Mouse (Mus musculus): ENCODE data around the gene Tcf7l1.

Tcf7l1 gene

GRCm38 (mm10) chr6:72787322-72787947 lies 1.6 kb downstream of the Tcf7l1 start:
- DNase-seq (ENCODE audit: low read depth, low spot score), result peak; percentile 96

DNA sequence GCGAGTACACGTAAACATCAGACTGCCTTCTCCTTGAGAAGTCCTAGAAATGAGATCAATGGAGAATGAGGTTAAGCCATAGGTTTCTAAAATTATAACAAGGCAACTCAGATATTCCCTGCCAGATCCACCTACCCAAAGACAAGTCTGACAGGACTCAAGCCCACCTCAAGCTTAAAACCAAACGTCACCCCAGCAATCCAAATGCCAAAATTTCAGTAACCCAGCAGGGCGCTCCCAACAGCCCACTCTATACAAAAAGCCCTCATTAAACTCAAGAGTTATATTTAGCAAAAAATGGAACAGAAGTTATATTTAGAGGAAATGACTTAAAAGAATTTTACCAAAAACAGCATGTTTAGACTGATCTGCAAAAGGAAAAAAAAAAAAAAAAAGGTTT lies 5.3 kb downstream of the Tcf7l1 start:
- no peak for DNase-seq (ENCODE audit: low read depth, low spot score)

DNA sequence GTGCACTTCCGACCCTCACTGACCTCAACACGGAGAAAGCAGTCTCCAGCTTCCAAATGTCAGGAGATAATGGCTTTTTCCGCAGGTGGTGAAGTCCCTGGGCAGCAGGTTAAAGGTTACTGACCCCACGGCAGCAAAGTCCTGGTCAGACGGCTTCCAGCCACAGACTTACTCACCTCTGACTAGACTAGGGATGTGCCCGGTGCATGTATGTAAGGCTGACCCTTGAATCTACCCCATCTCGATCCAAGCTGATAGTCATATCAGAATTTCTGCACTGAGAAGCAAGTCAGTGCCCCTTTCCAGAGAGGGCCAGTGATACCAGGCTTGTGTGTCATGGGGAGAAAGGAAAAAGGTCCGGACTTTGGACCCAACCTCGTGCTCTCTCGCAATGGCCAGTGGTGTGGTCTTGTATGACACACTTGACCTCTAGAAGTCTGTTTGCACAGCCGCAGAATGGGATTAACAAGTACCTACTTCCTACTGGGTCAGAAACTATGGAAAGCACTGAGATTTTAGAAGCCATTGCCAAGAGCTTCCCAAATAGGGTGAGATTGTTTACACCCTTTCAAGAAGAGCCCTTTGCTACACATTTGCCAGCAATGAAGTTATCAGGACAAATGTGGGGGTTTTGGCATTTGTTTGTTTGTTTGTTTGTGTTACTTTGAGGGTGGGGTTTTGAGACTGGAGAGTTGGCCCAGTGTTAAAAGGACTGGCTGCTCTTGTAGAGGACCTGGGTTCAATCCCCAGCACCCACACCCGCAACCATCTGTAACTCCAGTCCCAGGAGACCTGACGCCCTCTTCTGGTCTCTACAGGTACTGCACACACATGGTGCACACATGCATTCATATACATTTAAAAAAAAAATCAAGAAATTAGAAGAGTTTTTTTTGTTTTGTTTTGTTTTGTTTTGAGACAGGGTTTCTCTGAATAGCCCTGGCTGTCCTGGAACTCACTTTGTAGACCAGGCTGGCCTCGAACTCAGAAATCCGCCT lies 10.0 kb downstream of the Tcf7l1 start:
- DNase-seq (ENCODE audit: low read depth, low spot score), result peak; percentile 67

- DNase-seq (ENCODE audit: low read depth, low spot score), result no peak
These were observed 11.8 kb downstream of the Tcf7l1 start for GRCm38 (mm10) chr6:72777212-72777611.

DNA sequence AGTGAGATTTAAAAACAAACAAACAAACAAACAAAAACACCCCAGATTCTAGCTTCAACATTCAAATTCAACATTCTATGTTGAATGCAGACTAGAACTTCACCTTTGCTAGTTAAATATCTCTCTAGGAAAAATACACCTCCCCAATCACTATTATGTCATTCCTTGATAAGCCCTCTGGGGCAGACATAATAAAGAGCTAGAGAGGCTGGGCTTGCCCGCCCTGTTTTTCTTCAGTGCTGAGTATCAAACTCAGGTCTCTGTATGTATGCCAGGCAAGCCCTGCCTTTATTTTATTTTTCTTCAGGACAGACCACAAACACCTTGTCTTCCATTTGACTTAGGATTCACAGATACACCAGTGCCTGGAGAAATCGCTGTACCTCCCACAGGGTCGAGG lies 14.8 kb downstream of the Tcf7l1 start:
- no peak for DNase-seq (ENCODE audit: low read depth, low spot score)

GRCm38 (mm10) chr6:72769915-72770776 lies 18.9 kb downstream of the Tcf7l1 start:
- DNase-seq (ENCODE audit: low read depth, low spot score), result peak; percentile 78

DNA sequence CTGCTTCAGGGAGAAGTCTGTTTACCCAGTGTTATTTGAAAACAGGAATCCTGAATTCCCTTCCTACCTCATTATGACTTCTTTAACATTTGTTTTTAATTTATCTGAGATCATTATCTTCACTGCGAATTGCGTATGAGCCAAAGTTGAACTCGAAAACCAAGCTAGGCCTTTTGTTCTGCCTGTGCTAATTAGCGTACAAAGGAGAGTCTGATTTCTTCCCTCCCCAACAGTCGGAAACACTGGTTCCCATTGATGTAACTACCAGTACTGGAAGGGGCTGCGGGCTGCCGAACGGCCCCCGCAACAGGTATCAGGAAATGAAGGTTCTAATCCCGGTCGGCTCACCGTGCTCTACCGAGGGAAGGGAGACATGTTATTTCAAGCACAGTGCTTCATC lies 19.7 kb downstream of the Tcf7l1 start:
- no peak for DNase-seq (ENCODE audit: low read depth, low spot score)

GRCm38 (mm10) chr6:72768804-72769203 lies 20.2 kb downstream of the Tcf7l1 start:
- peak; percentile 14 for DNase-seq (ENCODE audit: low read depth, low spot score)

- DNase-seq (ENCODE audit: low read depth, low spot score), result peak; percentile 79
These were observed 21.0 kb downstream of the Tcf7l1 start for GRCm38 (mm10) chr6:72768097-72768496.

DNA sequence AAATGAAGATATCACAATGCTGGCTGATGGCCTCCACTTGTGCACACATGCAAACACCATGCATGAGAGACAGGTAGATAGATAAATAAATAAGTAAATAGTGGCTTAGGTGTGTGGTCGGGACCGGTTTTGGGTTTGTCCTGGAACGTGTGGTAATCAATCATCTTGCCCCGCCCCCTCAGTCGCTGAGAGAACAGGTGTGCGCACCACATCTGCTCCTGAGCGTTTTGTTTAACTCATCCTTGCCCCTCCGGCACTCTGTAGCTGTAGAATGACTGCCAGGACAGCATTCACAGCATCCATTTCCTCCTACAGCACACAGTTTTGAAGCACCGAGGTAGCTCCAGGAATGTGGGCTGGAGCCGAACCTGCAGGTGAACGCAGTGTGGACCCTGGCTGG lies 25.4 kb downstream of the Tcf7l1 start:
- peak; percentile 62 for DNase-seq (ENCODE audit: low read depth, low spot score)

DNA sequence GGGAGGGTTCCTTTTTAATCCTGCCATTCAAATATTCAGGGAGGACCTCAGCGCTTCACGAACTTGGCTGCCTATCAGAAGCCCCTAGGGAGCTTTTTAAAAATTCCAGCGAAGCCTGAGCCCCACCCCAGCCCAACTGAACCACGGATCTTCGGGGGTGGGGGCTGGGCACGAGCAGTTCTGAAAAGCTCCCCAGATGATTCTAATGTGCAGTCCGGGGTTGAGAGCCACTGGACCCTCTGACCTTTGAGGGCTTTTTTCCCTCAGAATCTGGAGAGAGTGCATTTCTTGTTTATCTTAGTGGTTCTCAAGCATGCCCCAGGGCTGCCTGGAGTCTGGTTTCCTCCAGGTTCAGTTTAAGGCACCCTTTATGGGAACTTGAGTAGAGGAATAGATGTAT lies 27.4 kb downstream of the Tcf7l1 start:
- no peak for DNase-seq (ENCODE audit: low read depth, low spot score)

- peak; percentile 93 for DNase-seq (ENCODE audit: low read depth, low spot score)
These were observed 30.6 kb downstream of the Tcf7l1 start for GRCm38 (mm10) chr6:72758239-72759017.

DNA sequence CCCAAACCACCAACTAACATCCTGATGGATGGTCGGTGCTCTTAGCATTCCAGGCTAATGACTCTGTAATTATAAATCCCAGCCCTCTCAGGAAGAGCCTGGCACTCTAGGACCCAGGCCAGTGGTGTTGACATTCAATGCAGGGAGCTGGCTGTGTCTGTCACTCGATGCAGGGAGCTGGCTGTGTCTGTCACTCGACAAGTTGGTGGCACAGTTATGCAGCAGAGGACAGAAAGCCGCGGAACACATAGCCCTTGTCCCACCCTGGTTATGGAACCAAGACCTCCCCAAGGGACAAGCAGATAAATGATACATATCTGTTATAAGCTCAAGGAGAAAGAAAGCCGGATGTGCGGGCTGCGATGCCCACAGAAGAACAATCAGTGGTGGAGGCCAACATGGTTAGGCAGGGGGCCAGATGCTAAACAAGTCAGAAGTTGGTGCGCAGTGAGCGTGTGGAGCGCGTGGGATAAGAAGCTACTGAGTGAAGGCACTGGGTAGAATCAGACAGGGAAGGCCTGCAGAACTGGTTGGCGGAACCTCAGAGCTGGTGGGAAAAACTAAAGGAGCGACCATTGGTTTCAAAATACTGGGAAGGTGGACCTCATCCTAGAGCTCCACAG lies 33.7 kb downstream of the Tcf7l1 start:
- no peak for DNase-seq (ENCODE audit: low read depth, low spot score)

DNA sequence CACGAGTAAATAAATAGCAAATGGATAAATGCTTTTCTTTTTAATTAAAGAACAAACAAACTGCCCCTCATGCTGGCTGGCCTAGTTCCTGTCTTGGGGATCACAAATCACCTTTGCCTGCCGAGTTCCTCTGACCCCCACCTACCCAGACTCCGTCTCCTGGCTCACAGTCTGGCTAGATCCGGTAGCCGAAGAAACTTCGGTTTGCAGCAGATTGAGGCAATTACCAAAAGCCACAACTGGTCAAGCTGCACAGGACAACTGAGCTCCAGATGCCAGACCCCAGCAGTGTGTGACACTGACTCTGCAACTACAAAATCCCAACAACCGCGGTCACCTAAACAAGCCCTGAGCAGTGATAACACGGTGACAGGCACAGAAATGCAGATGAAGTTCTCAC lies 34.8 kb downstream of the Tcf7l1 start:
- peak; percentile 38 for DNase-seq (ENCODE audit: low read depth, low spot score)

DNA sequence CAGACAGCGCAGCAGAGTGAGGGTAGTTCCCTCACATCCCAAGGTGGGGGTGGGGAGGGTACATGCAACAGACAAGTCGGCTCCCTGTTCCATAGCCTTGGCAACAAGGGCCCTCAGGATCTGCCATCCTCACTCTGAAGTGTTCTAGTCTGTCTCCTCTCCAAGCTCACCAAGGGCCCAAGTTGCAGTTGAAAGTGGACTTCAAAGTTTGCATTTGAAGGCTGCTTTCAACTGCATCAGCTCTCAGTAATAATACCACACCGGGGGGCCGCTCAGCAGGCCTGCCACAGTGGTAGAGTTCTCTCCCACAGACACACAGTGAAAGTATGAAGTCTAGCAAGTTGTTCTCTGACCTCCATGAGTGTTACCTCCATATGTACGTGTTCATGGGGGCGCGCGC lies 35.3 kb downstream of the Tcf7l1 start:
- peak; percentile 86 for DNase-seq (ENCODE audit: low read depth, low spot score)

GRCm38 (mm10) chr6:72752824-72753223 lies 36.2 kb downstream of the Tcf7l1 start:
- peak; percentile 38 for DNase-seq (ENCODE audit: low read depth, low spot score)

DNA sequence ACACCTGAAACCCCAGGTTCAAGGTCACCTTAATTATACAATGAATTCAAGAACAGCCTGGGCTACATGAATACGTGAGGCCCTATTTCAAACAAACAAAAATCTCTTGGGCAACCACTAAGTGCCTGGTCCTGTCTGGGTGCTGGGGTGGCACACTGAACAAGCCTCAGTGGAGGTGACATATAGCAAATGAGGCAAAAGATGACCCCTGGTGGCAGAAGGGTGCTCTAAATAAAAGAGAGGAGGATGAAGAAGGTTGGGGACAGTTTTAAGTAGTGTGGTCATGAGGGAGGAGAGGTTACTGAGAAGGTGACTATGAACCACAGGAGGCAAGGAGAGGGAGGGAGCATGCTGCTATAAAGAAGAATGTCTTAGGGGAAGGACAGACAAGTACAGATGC lies 37.8 kb downstream of the Tcf7l1 start:
- no peak for DNase-seq (ENCODE audit: low read depth, low spot score)

GRCm38 (mm10) chr6:72748882-72749437 lies 40.1 kb downstream of the Tcf7l1 start:
- no peak for DNase-seq (ENCODE audit: low read depth, low spot score)

DNA sequence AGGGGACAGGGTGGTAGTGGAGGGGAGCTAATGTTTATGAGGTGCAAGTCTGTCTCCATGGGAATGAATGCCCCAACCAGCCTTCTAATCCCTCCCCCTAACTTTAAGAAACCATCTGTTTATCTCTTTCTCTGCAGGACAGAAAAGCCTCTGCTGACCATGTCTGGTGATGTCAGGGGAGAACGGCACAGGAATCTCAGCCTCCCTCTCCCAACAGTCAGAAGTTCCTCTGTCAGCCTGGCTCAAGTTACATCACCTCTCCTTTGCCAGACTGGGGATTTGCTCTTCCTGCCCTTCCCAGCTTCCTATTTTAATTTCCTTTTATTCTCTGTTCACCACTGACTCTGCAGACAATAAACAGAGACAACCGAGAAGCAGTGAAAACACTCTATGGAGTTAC lies 40.6 kb downstream of the Tcf7l1 start:
- no peak for DNase-seq (ENCODE audit: low read depth, low spot score)

- no peak for DNase-seq (ENCODE audit: low read depth, low spot score)
These were observed 41.2 kb downstream of the Tcf7l1 start for GRCm38 (mm10) chr6:72747814-72748213.

Data from ZHBTc4 (cell line).